Mouse (Mus musculus) kidney, adult 2 months (tissue): ENCODE measurements at regions not wholly inside any gene's neighbourhood (a gene's known extent, or its start where the extent isn't known, plus 50 kb on each side); places are given as distances from the start of the nearest gene placed in this dataset.

Experiments used
- CTCF ChIP-seq: fragments of 200-500 bp; conservative IDR thresholded peaks from 2 replicates; pipeline ENCODE4 v1.5.1; 2011; ENCODE audit warnings: low read depth, mild to moderate bottlenecking, control low read depth, low read length, moderate library complexity, mixed read lengths; ENCODE audit not compliant: insufficient read depth, insufficient read length
- POLR2A ChIP-seq: fragments of 200-500 bp; IDR thresholded peaks from one replicate; pipeline ENCODE4 v1.6.1; 2011; ENCODE audit warnings: low read depth, low read length, control low read depth

- TF ChIP-seq CTCF (no peak), POLR2A (no peak)
These were observed 340.4 kb downstream of the Phf14 start for GRCm38 (mm10) chr6:12247975-12248374.
